Mouse (Mus musculus) liver, embryonic 14.5 days (tissue): ENCODE measurements around the gene Gp5. TPM values are rescaled to one million over a fixed set of nuclear protein-coding genes. Genes with fewer than 3 reads are reported as not detected.
A peak's percentile ranks its signal among the peaks of the same experiment; 100 is the strongest.

Source experiments
- ATAC-seq: fragments of 200-750 bp; cut with Nextera tagmentation; 2 replicates; pipeline ENCODE4 v1.8.0; 2017; ENCODE audit warnings: moderate number of reproducible peaks, mild to moderate bottlenecking, moderate library complexity; ENCODE audit not compliant: insufficient read depth
- DNase-seq, 3 experiments: peaks; one replicate each; pipeline ENCODE4 v3.0.0-alpha.2; 2012 to 2013; ENCODE audit warnings: low read depth in 3 of 3, low spot score in 3 of 3
- H3K27ac ChIP-seq: fragments of 300-500 bp; sonication (generic); 2 replicates; pipeline ENCODE4 v1.5.1; 2014; ENCODE audit warnings: moderate library complexity, mild to moderate bottlenecking, control low read depth, inconsistent platforms
- H3K27me3 ChIP-seq: fragments of 300-500 bp; sonication (generic); 2 replicates; pipeline ENCODE4 v1.6.1; 2014; ENCODE audit warnings: mild to moderate bottlenecking, low read length, moderate library complexity; ENCODE audit not compliant: control insufficient read depth, insufficient read depth
- H3K36me3 ChIP-seq: fragments of 300-500 bp; sonication (generic); replicated peaks from 2 replicates; pipeline ENCODE4 v1.6.1; 2014; ENCODE audit warnings: low read depth; ENCODE audit not compliant: control insufficient read depth, insufficient read depth
- H3K4me1 ChIP-seq, 2 experiments: fragments of 200-500 bp in 1 of 2; fragments of 300-500 bp in 1 of 2; sonication (generic) in 1 of 2; replicated peaks; 2 replicates each; pipeline ENCODE4 v1.6.1; 2012 to 2014; ENCODE audit warnings: antibody characterized with exemption in 1 of 2, inconsistent platforms in 1 of 2, low read length in 1 of 2; ENCODE audit not compliant: control insufficient read depth in 2 of 2, insufficient read depth in 2 of 2
- H3K4me2 ChIP-seq: fragments of 300-500 bp; sonication (generic); 2 replicates; pipeline ENCODE4 v1.6.1; 2014; ENCODE audit warnings: low read depth, mild to moderate bottlenecking, control low read depth, moderate library complexity
- H3K4me3 ChIP-seq, 2 experiments: fragments of 200-500 bp in 1 of 2; fragments of 300-500 bp in 1 of 2; sonication (generic) in 1 of 2; 2 replicates each; pipeline ENCODE4 v1.5.1; 2012 to 2014; ENCODE audit warnings: low read depth in 2 of 2, low read length in 2 of 2, mild to moderate bottlenecking in 2 of 2, control low read depth in 1 of 2, inconsistent platforms in 1 of 2, moderate library complexity in 1 of 2; ENCODE audit not compliant: insufficient read depth in 1 of 2
- H3K9ac ChIP-seq: fragments of 300-500 bp; sonication (generic); replicated peaks from 2 replicates; pipeline ENCODE4 v1.6.1; 2014; ENCODE audit warnings: mild to moderate bottlenecking, control low read depth, moderate library complexity
- H3K9me3 ChIP-seq: fragments of 300-500 bp; sonication (generic); 2 replicates; pipeline ENCODE4 v1.6.1; 2016; ENCODE audit warnings: low read length, mixed read lengths; ENCODE audit not compliant: control insufficient read depth
- CTCF ChIP-seq: IDR thresholded peaks from 2 replicates; pipeline ENCODE4 v1.5.1; 2016; ENCODE audit warnings: antibody characterized with exemption, low read depth, control low read depth
- EP300 ChIP-seq: IDR thresholded peaks from 2 replicates; pipeline ENCODE4 v1.6.1; 2016; ENCODE audit warnings: antibody characterized with exemption, low read depth
- WGBS: fragments of 180-500 bp; shearing (Covaris S2); extraction: QIAGEN DNeasy Blood & Tissue Kit; methylation state at CpG from one replicate; pipeline ENCODE4 v1.1.7; 2014; ENCODE audit not compliant: insufficient replicate concordance; 5-methylcytosine and 5-hydroxymethylcytosine counted together
- polyA plus RNA-seq, 2 experiments: library from polyadenylated mRNA; depleted of rRNA in 1 of 2; stranded (reverse) in 1 of 2; unstranded in 1 of 2; fragments of >200 nt; fragmentation: Nextera tagmentation in 1 of 2; extraction: Ambion mirVana in 1 of 2; gene quantifications; 2 replicates each; pipeline versions ENCODE4 v1.2.1 to v1.2.3; 2012 to 2014

Gp5 gene
- polyA plus RNA-seq, 2 experiments: 9.4 to 9.8 TPM

GRCm38 (mm10) chr16:30308616-30309394 is 1.8 kb downstream of the Gp5 start:
- TF ChIP-seq EP300: no peak
- TF ChIP-seq CTCF: 0 out of 2 replicates have a peak, but pooled peaks have one; percentile 4
- Histone ChIP-seq H3K4me3 (peak overlapping the region; percentile 12 to 60), H3K9ac (peak overlapping the region; percentile 28; the same call in 1 of the 2 replicates), H3K4me2 (peak overlapping the region; percentile 67), H3K36me3 (no peaks in the 10 kb centered on the region), H3K9me3 (no peaks in the 10 kb centered on the region), H3K27me3 (peaks cover 28% of the 10 kb centered on the region), H3K4me1 (peaks cover 8 to 18% of the 10 kb centered on the region in 2 experiments), H3K27ac (no peak overlapping the region)
- DNase-seq (no peak), ATAC-seq (peak; percentile 42; the same call in 1 of the 2 replicates)
- WGBS: under 1% methylated on average over 72 of the region's 72 CpGs

DNA sequence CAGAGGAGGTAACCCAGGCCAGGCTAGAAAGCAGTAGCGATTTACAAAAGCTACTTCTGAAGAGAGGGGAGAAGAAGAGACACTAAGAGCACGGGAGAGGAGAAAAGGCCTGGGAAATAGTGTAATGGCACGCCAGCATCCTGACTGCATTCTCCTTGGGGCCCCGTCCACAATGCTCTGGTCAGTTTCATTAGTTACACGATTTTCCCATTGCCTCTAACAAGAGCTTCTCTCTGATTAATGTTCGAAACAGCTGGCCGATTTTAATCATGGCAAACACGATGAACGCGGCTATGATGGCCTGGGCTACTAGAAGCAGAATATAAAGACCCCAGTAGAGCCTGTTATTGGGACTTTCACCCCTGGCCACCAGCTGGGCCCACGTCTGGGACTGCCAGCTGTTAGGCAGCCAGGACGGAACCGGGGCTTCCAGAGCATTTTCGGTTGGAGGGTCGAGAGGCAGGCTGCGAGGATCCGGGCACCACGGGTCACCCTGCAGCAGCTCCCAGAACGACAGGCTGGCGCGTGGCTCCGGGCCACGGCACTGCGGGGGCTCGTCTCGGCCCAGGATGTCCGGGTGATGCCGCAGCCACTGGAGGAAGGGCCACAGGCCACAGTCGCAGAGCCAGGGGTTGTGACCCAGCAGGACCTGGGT is 2.5 kb downstream of the Gp5 start:
- peak overlapping the region; percentile 12 to 60 for H3K4me3 ChIP-seq
- 22% methylated on average over 29 of the region's 29 CpGs for WGBS
- DNase-seq (no peak), ATAC-seq (no peak)
- H3K9me3 ChIP-seq: no peaks in the 10 kb centered on the region
- H3K27me3 ChIP-seq: peaks cover 28% of the 10 kb centered on the region
- peak overlapping the region; percentile 67 for H3K4me2 ChIP-seq
- H3K36me3 ChIP-seq: no peaks in the 10 kb centered on the region
- H3K4me1 ChIP-seq: peaks cover 8 to 18% of the 10 kb centered on the region in 2 experiments
- TF ChIP-seq CTCF (no peak), EP300 (no peak)
- H3K27ac ChIP-seq: no peak overlapping the region
- H3K9ac ChIP-seq: no peak overlapping the region

DNA sequence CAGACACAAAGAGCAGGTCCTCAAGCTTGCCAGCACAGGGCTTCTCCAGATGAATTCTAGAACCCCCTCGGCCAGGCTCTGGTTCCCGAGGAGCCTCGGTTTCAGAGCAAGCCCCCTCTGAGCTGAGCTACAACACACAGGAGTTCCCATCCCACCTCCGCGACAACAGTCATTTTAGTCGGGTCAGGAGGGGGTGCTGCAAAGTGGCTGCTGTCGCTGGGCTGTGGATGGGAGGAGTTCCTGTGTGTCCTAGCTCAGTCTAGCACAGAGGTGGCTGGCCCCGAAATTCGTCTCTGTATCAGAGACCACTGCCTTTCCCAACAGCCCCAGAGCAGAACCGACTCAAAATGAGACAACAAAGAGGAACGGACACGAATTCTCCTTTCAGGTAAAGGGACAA is 3.3 kb downstream of the Gp5 start:
- Histone ChIP-seq H3K9me3 (no peaks in the 10 kb centered on the region), H3K4me1 (peaks cover 8 to 18% of the 10 kb centered on the region in 2 experiments), H3K4me3 (no peak overlapping the region), H3K36me3 (no peaks in the 10 kb centered on the region), H3K9ac (no peak overlapping the region), H3K4me2 (no peak overlapping the region), H3K27ac (no peak overlapping the region), H3K27me3 (peaks cover 28% of the 10 kb centered on the region)
- no peak for ATAC-seq
- WGBS: 51% methylated on average over 12 of the region's 12 CpGs
- TF ChIP-seq CTCF (no peak), EP300 (no peak)
- no peak for DNase-seq

DNA sequence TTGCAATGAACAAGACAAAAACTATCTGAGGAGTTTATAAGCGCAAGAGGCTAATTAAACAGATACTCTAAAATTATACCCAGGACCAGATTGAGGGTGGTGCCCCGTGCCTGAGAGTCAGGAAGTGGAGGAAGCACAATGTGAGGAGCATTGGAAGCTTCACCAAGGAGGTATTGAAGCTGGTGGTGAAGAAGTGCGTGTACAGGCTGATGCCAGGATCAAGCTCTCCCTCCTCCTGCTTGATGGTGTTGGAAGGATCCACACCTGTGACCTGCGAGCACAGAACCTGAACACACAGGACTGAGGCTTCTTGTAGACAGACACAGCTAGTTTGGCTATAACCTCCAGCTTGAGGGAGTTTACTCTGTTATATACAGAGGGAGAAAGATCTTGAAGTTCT is 4.5 kb downstream of the Gp5 start:
- H3K27ac ChIP-seq: no peak overlapping the region
- H3K4me3 ChIP-seq: no peak overlapping the region
- H3K36me3 ChIP-seq: no peaks in the 10 kb centered on the region
- 63% methylated on average over 4 of the region's 4 CpGs for WGBS
- H3K9me3 ChIP-seq: no peaks in the 10 kb centered on the region
- H3K4me2 ChIP-seq: no peak overlapping the region
- ATAC-seq (no peak), DNase-seq (no peak)
- peaks cover 3 to 12% of the 10 kb centered on the region in 2 experiments for H3K4me1 ChIP-seq
- peaks cover 28% of the 10 kb centered on the region for H3K27me3 ChIP-seq
- no peak overlapping the region for H3K9ac ChIP-seq
- TF ChIP-seq EP300 (no peak), CTCF (no peak)

GRCm38 (mm10) chr16:30304236-30304635 is 6.3 kb downstream of the Gp5 start:
- Histone ChIP-seq H3K4me1 (0 out of 4 replicates have a peak, but pooled peaks cover 0 to under 1% of the 10 kb centered on the region in 2 experiments), H3K27me3 (peaks cover 23% of the 10 kb centered on the region), H3K4me2 (no peak overlapping the region), H3K27ac (no peak overlapping the region), H3K36me3 (no peaks in the 10 kb centered on the region), H3K9ac (no peak overlapping the region), H3K4me3 (no peak overlapping the region), H3K9me3 (no peaks in the 10 kb centered on the region)
- no peak for ATAC-seq
- no peak for TF ChIP-seq CTCF
- no peak for TF ChIP-seq EP300
- no peak for DNase-seq
- 49% methylated on average over 5 of the region's 5 CpGs for WGBS
